Mouse (Mus musculus) cerebral cortex, adult 2 months (tissue): ENCODE results near the gene Ywhab.

Experiments
- WGBS: fragments of 180-500 bp; shearing (Covaris S2); methylation state at CpG from one replicate; pipeline ENCODE4 v1.1.7; 2018; 5-methylcytosine and 5-hydroxymethylcytosine counted together

The Ywhab gene

DNA sequence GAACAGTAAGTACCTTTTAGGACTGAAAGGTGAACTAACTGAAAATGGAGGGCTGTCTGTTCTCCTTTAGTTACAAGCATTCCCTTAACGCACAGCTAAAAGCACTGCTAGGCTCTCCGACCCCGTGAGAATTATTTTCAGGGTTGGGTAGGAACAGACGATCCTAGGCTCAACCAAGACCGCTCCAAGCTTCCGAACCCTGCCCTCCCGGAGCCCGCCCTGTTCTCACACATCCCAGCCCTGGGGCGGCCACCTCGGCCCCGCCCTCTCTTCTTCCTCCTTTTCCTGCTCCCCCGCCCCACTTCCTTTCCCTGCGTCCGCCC lies at the start of gene Ywhab:
TSS of gene Ywhab (plus strand) at position 307 of the 323 bp plus-strand sequence.
- under 1% methylated on average over 14 of the region's 14 CpGs for WGBS

DNA sequence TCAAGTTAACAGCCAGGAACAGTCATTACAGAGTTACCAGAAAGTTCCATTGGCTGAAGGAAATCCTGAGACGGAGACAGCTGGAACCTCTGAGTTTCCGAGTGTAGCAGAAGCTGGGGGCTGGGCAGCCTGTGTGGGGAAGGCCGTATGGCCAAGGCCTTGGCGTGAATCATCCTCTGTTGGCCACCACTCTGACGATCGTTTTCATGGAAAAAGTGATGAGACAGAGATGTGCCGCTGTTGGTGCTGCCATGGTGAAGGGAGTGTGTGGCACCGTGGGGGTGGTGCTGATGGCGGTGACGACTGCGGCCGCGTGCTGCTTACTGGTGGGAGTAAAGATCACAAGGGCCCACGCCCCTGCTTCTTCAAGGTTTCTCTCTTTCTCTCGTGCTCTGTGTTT lies 48.5 kb upstream of the Ywhab start:
- WGBS = 63% methylated on average over 15 of the region's 15 CpGs

DNA sequence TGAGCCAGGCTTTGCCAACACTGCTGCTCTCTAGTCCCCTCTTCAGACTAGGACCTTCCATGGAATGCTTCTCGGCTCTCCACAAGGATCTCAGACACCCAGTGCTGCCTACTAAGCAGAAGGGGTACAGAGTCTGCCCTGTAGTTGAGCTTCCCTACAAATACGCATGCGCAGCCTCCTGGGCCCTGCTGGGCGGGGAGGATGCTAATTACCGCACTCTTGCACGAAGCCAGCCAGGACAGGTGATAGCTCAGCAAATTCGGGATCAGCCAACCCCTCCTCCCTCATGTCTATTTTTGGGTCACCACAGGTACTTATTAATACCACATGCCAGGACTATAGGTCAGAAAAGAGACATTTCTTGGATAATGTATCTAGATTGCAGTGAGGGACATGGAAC lies 46.8 kb upstream of the Ywhab start:
- 75% methylated on average over 7 of the region's 7 CpGs for WGBS

DNA sequence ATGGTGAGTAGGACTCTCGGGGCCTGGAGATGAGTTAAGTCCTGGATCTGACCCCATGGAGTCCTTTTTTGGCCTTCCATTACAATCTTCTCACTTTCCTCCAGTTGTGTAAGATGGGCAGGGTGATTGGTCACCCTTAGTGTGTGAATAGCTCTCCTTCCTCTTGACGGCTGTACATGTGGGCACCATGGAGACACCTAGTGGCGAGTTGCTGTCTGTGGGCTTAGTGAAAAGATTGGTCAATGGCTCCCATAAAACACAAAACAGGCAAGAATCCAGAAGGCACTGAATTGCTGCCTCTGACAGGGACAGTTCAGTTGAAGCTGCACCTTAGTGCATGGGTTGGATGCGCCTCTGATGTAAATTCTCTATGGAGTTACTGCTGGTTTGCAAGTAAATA lies 43.0 kb upstream of the Ywhab start:
- 24% methylated on average over 4 of the region's 4 CpGs for WGBS

DNA sequence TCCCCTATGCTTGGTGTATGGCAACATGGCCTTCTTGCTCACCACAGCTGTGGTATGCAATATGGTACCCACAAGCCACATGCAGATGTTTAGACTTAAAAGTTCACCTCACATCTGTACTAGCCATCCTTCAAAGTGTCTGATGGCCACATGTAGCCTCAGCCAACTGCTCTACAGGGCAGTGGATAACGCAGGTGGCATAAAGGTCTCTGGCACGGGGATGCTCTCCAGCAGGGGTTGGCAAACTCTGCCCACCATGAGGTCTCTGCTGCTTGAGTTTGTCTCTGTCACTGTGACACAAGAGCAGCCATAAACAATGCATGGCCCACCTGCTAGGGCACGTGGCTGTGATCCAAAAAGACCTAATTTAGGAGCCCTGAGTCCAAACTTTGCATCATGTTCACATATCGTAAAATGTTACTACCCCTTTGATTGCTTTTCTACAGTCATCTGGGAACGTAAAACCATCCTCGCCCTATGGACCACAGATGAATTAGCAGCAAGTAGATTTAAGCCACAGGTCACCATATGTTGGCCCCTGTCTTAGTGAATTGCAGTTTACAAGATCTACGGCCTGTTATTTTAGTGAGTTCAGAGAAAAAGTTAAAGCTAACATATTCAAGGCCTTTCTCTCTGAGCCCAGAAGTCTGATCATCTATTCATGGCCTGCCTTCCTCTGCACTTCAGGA lies 41.0 kb upstream of the Ywhab start:
- 82% methylated on average over 7 of the region's 7 CpGs for WGBS

DNA sequence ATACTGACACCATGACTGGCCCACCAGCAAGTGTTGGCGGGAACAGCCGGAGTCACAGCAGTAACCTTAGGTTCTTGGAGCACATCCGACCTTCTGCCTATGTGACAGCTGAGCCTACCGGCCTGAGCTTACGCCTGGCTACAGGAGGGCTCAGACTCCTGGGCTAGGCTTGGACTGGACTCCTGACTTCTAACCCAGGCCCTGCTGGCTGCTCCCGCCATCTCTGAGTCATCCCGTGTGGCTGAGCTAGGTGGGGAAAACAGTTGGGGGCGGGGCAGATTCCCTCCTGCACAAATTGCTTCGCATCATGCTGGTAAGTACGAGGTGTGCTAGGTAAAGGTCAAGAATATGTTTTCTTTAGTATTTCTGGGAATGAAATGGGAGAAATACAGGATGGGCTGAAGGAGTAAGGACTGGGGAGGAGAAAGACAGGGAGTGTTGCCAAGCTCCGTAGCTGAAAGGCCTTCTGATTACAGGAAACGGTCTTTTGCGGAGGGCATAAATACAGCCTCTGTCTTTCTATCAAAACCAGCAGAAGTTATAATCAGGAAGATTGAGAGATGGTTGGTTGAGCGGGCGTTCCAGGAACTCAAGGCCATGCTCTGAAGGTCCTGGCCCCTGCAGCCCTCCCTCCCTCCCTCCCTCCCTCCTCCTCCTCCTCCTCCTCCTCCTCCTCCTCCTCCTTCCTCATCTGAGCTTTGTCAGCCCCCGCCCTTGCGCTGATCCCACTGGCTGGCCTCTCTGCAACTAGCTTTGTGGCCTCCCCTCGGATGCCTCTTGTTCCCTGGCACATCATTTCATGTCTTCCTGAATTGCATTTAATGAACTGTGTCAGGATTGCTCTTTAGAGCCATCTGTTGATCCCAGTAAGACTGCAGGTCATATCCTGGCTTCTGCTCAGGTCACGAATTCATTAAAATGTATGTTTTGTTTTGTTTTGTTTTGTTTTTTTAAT lies 29.9 kb upstream of the Ywhab start:
- 77% methylated on average over 18 of the region's 19 CpGs for WGBS

DNA sequence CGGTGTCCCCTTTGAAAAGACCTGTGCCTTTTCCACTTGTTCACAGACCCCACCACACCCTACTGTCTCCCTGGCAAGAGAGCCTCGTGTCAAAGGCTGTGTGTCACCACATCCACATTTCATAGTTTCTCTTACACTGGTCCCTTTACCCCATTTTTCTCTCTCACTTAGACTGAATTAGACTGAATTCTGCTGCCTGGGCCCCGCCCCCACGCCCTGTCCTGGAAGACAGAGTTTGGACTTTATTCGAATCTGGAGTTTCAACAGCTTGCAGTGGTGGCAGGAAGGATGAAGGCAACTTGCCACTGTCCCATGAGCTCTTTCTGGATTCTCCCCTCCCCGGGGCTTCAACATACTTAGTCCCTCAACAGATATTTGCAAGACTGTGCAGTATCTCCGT lies 29.1 kb upstream of the Ywhab start:
- WGBS = 81% methylated on average over 7 of the region's 7 CpGs

DNA sequence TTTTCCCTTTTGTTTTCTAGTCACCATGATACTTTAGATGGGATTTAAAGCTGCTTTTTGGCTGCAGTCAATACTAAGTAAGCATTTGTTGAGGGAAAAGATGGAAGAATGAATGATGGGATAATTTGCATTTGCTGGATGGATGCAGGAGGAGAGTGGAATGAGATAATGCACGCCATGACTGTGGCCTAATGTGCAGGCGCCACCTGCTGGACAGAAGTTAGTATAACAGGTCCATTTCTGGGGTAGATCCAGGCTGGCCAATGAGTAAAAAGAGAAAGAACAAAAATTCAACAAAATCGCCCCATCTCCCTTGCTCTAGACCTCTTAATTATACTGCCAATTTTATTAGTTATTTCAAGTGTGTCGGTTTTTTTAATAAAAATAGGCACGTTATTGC lies 26.2 kb upstream of the Ywhab start:
- 3% methylated on average over 5 of the region's 5 CpGs for WGBS

DNA sequence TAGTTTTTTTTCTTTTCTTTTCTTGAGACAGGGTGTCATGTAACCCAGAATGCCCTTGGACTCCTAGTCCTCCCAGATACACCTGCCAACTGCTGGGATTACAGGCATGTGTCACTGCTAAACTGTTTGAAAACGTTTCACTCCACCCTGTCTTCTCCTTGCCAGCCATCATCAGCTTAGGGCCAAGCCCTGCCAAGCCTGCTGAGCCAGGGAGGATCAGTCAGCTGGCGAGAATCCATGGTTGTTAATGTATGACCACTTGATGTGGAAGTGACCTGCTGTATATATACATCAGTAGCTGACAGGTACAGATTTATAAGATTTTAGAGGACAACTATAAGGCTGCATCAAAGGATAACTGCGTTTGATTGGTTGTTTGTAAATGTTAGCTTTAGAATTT lies 24.4 kb upstream of the Ywhab start:
- 65% methylated on average over 3 of the region's 3 CpGs for WGBS

DNA sequence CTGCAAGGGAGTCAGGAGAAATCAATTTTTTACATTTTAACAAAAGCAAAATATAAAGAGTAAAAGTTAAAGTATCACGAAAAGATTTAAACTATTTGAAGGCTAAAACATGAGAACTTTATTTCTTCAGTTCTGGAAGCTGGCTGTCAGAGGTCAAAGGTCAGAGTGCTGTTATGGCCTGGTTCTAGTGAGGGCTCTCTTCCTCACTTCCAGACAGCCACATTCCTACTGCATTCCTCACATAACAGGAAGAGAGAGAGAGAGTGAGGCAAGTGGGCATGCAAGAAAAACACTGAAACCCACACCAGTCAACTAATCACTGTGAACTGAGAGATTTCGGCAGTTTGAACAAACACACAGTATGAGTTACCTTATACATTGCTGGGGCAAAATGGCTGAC lies 20.7 kb upstream of the Ywhab start:
- 87% methylated on average over 2 of the region's 2 CpGs for WGBS

DNA sequence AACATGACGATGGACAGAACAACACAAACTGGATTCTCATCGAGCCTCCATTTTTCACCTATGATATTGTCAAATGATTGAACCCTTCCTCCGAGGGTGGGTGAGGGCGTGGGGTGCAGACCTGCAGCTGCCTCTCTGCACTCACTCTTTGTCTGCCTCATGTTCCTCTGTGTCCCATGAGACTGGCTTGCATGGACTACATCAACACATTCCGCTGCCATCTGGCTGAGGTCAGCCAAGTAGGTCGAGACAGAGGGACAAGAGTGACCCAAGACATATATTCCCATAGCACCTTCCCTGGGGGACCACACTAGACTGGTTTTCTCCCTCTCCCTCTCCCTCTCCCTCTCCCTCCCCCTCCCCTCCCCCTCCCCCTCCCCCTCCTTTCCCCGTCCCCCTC lies 18.3 kb upstream of the Ywhab start:
- WGBS = 95% methylated on average over 6 of the region's 7 CpGs

DNA sequence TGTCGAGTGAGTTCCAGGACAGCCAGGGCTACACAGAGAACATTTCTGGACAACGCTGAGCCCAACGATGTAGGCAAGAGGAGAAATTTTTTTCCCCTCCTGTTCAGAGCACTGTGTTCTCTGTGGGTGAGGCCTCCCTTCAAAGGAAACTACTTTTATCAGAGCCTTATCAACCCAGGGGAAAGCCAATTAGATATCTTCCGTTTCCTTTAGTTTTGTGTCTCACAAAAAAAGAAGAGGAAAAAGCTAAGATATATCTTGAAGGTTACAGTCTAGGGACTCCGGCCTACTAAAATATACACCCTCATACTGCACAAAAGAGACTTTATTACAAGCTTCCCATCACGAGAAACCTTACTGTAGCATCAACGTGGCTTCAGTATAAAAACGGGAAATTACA lies 7.5 kb upstream of the Ywhab start:
- WGBS = 83% methylated on average over 8 of the region's 8 CpGs

DNA sequence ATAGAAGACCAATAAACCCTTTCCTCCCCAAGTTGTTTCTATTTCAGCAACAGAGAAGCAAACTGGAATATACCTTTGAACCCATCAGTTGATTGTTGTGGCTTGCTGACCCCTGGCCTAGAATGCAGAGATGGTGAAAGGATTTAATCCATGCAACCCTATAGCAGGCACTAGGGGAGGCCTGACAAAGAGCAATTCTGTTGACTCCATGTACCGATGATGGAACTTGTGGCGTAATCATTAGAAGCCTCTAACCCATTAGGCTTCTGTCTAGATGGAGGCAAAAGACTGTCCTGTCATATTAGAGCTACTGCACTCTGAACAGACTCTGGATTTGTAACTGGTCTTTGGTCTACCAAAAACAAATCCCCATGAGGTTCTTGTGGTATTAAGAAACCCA lies 1.9 kb upstream of the Ywhab start:
- WGBS = 100% methylated on average over 2 of the region's 2 CpGs

DNA sequence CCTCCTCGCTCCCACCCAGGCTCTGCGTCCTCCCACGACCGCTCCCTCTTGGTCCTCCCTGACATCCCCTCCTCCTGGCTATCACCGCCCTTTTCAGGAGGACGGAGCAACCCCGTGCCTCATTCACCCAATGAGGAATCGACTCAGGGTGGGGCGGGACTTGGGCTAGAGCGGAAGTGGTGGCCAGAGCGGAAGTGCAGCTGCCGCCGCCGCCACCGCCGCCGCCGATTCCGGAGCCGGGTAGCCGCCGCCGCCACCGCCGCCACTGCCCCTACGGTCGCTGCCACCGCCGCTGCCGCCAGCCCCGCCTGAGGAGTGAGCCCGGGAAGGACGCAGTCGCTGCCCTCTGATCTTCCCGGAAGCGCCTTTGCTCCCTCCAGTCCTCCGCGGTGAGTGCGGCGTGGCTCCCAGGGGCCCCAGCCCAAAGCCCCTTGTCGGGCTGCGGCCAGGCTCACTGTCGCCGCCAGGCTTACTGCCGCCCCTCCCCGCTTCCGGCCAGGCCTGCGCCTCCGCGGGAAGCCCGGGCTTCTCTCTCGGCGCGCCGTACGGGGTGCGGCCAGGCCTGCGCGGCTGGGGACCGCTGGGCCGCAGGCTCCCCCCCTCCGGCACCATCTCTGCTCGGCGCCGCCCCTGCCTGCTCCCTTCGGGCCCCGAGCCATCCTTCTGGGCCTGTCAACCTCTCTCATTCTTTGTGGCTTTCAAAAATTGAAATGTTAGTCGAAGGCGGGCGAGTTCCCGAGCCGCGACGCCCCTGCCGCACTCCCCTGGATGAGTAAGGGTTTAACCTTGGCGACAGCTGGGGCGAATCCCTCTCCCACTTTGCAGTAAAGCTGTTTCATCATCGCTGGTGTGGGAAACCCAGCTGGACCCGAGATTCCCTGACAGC lies 460 bp downstream of the Ywhab start:
- under 1% methylated on average over 79 of the region's 79 CpGs for WGBS

DNA sequence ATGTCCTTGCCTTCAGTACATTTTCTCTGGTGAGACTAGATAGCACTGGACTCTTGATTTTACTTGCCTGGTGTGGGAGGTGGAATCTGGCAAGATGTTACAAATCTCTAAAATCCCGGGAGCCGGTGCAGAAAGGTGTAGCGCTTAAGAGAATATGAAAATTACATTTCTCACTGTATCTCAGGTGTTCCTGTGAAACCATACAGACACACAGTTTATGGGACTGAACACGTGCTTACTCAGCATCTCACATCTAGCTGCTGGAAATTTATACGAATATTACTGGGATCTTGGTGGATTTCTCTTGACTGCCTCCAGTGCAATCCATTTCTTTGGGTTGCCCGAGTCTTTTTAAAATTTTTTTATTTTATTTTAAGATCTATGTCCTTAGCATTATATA lies 1.5 kb downstream of the Ywhab start:
- 25% methylated on average over 6 of the region's 6 CpGs for WGBS

DNA sequence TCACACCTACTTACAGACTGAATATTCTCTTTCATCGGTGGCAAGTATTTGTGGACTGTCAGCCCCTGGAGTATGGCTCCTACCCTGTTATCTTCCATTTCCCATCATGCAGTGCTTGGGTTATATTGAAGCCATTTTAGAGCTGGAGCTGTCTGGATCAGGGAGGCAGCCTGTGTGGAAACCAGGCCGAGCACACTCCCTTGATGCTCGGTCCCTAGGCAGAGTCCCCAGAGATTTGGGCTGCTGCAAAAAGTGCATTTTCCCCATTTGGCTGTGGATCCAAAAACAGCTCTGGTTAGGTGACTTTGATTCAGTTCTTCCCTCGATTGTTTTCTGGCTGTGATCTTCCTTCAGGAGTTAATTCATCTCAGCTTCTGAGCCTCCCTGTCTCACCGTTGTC lies 2.1 kb downstream of the Ywhab start:
- 20% methylated on average over 5 of the region's 5 CpGs for WGBS

DNA sequence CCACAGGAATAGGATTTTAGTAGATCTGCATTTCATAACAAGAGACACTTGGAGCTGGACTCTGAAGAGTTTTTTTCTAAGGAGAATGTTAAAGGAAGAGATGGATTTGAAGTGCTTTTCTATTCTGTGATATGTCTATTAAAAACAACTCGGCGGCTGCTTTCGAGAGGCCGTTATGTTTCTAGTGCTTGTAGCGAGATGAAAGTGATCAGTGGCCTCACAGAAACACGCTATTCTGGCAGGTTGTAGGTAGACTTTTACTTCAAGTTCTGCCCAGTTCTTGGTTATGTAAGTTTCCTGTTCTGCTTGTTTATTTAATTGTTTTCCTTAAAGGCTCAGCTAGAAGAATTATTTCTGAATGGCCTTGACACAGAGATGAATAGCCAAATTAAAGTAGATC lies 4.2 kb downstream of the Ywhab start:
- WGBS = 31% methylated on average over 6 of the region's 6 CpGs

DNA sequence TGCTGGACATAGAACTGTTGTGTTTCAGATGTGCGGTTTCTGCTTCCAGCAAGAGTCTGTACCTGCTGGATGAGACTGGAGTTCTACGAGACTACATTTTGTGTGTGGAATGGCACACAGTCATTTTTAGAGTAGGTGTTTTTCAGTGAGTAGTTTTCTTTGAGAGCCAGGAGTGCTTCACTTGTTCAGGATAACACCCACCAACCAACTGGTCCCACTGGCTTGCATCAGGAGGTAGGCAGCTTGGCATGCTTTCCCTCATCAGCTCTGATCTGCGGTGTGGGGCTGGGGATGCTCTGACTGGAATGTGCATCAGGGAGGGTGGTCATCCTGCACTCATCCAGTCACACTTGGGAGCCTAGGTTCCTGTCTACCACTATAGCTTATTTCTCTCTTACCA lies 7.9 kb downstream of the Ywhab start:
- WGBS = 45% methylated on average over 3 of the region's 3 CpGs

DNA sequence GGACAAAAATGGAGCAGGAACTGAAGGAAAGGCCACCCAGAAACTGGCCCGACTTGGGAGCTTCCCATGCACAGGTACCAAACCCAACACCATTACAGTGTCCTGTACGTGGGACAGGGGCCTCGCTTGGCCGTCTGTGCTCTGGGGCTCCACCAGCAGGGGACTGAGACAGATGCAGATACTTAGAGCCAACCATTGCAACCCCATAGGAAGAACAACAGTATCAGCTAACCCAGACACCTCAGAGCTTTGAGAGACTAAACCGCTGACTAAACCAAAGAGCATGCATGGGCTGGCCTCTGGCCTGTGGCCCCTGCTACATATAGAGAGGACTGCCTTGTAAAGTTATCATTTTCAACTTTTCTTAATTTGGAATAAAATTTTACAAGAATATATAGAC lies 9.7 kb downstream of the Ywhab start:
- WGBS = 69% methylated on average over 5 of the region's 5 CpGs

DNA sequence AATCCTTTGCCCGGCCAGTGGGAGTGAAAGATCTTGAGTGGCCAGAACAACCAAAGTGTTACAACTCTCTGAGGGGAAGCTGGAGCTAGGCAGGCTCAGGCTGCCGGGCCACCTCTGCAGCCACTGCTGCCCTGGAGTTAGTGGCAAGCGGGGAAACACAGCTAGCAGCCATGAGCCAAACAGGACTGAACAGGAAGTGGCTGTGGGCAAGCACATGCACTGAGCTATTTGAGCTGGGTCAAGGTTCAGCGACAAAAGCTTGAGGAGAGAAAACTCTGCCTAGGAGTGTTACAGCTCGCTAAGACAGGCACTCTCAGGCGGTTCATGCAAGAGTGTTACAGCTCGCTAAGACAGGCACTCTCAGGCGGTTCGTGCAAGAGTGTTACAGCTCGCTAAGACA lies 12.2 kb downstream of the Ywhab start:
- 74% methylated on average over 10 of the region's 10 CpGs for WGBS

DNA sequence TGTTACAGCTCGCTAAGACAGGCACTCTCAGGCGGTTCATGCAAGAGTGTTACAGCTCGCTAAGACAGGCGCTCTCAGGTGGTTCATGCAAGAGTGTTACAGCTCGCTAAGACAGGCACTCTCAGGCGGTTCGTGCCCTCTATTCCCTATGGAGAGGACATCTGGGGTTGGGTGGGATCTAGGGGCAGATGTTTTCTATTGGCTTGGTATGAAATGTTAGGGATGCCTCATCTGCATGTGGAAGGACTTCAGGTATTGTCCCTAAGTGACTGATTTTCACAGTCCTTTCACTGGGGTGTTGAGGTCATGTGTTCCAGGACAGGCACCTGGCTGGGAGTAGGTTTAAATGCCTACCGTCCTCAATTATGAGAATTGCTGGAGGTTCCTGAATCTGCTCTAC lies 12.8 kb downstream of the Ywhab start:
- WGBS = 83% methylated on average over 8 of the region's 8 CpGs

DNA sequence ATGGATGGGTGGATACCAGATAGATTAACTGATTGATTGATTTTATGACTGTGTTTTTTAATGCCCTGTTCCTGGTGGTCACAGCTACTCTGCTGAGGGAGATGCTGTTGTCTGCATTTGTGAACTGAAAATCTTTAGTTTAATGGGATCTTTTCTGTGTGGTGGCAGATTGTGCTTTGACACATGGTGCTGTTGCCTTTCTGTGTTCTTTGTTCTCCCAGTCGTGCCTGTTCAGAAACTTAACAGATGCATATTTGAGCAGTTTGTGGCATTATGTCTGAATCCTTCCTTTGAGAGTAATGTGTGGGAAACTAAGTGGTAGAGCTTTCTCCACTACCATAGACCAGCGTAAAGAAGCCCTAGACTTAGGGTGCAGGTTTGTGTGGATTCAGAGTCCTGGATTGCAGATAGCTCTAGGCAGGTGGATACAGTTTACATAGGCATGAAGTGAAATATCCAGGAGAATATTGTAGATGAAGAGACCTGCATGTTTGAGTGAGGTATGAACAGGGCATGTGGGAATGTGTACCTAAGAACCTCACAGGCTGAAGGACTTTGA lies 13.3 kb downstream of the Ywhab start:
- WGBS = 21% methylated on average over 2 of the region's 2 CpGs
